Mouse (Mus musculus) adrenal gland, adult 8-10 months (tissue): Measurements from ENCODE around the gene Tubb5. TPM values are rescaled to one million over a fixed set of nuclear protein-coding genes. Genes with fewer than 3 reads are reported as not detected.
A peak's percentile ranks its signal among the peaks of the same experiment; 100 is the strongest.
"Not testable (repeated sequence)": the region's sequence is repeated elsewhere in the genome, so short reads cannot be mapped to it uniquely, and the experiment has no call there.

Experiments
- DNase-seq: peaks from one replicate; pipeline ENCODE4 v3.0.0; 2022
- total RNA-seq, 4 experiments: library from RNA; stranded (reverse); gene quantifications; 2 replicates each; pipeline ENCODE4 v1.2.4; 2022

Tubb5 gene
- total RNA-seq, 4 experiments from 2014 or later: 141 to 168 (median 159) TPM

GRCm38 (mm10) chr17:35860831-35861197 is 22.7 kb upstream of the Tubb5 start:
- no peak for DNase-seq

- no peak for DNase-seq
These were observed 21.7 kb upstream of the Tubb5 start for GRCm38 (mm10) chr17:35859835-35860234.

- DNase-seq: no peak
These were observed 21.3 kb upstream of the Tubb5 start for GRCm38 (mm10) chr17:35859371-35859770.

GRCm38 (mm10) chr17:35850974-35851373 is 12.9 kb upstream of the Tubb5 start:
- no peak for DNase-seq

- no peak for DNase-seq
These were observed 10.0 kb upstream of the Tubb5 start for GRCm38 (mm10) chr17:35848112-35848511.

- no peak for DNase-seq
These were observed 5.4 kb upstream of the Tubb5 start for GRCm38 (mm10) chr17:35843514-35843913.

GRCm38 (mm10) chr17:35842006-35842405 is 3.9 kb upstream of the Tubb5 start:
- DNase-seq: no peak

- DNase-seq: peak; percentile 100
These were observed 3.2 kb upstream of the Tubb5 start, which contains the start of gene Mdc1 for GRCm38 (mm10) chr17:35841076-35841950. Gene Mdc1 (plus strand): TSS chr17:35841515.

- DNase-seq: no peak
These were observed 2.5 kb upstream of the Tubb5 start for GRCm38 (mm10) chr17:35840561-35840960.

GRCm38 (mm10) chr17:35839002-35839401 is 896 bp upstream of the Tubb5 start:
- not testable (repeated sequence) for DNase-seq

- DNase-seq: no peak
These were observed 464 bp upstream of the Tubb5 start for GRCm38 (mm10) chr17:35838570-35838969.

GRCm38 (mm10) chr17:35837487-35837886 is 619 bp downstream of the Tubb5 start:
- no peak for DNase-seq

GRCm38 (mm10) chr17:35836991-35837422 is 1.1 kb downstream of the Tubb5 start:
- DNase-seq: peak; percentile 78

GRCm38 (mm10) chr17:35836178-35836965 is 1.7 kb downstream of the Tubb5 start:
- no peak for DNase-seq

- no peak for DNase-seq
These were observed 2.5 kb downstream of the Tubb5 start for GRCm38 (mm10) chr17:35835424-35836140.

GRCm38 (mm10) chr17:35834696-35835422 is 3.2 kb downstream of the Tubb5 start:
- DNase-seq: no peak

- DNase-seq: no peak
These were observed 4.2 kb downstream of the Tubb5 start for GRCm38 (mm10) chr17:35833894-35834293.

GRCm38 (mm10) chr17:35833239-35833751 is 4.8 kb downstream of the Tubb5 start:
- DNase-seq: no peak

GRCm38 (mm10) chr17:35832400-35833238 is 5.5 kb downstream of the Tubb5 start:
- DNase-seq: no peak

GRCm38 (mm10) chr17:35829737-35830136 is 8.4 kb downstream of the Tubb5 start:
- peak; percentile 80 for DNase-seq
